Mouse (Mus musculus) brown adipose tissue, adult 24 weeks (tissue): Measurements from ENCODE around the gene Btbd2. TPM values are rescaled to one million over a fixed set of nuclear protein-coding genes. Genes with fewer than 3 reads are reported as not detected.

Experiments used
- H3K27ac ChIP-seq: fragments of 200-500 bp; replicated peaks from 2 replicates; pipeline ENCODE4 v1.5.1; 2012; ENCODE audit warnings: low read depth, mild to moderate bottlenecking, low read length
- H3K4me1 ChIP-seq: fragments of 200-500 bp; 2 replicates; pipeline ENCODE4 v1.6.1; 2012; ENCODE audit warnings: low read length, mixed read lengths; ENCODE audit not compliant: control insufficient read depth, insufficient read depth, insufficient read length
- H3K4me3 ChIP-seq: fragments of 200-500 bp; 2 replicates; pipeline ENCODE4 v1.5.1; 2012; ENCODE audit warnings: low read depth, mild to moderate bottlenecking, low read length, moderate library complexity; ENCODE audit not compliant: insufficient read depth
- polyA plus RNA-seq: library from polyadenylated mRNA; stranded (reverse); fragments of >200 nt; gene quantifications from 2 replicates; pipeline ENCODE4 v1.2.4, GENCODE M21; 2012; ENCODE audit not compliant: missing spikeins, insufficient read depth, insufficient read length

Btbd2 gene
- polyA plus RNA-seq, 1 experiment: 20.6 TPM

DNA sequence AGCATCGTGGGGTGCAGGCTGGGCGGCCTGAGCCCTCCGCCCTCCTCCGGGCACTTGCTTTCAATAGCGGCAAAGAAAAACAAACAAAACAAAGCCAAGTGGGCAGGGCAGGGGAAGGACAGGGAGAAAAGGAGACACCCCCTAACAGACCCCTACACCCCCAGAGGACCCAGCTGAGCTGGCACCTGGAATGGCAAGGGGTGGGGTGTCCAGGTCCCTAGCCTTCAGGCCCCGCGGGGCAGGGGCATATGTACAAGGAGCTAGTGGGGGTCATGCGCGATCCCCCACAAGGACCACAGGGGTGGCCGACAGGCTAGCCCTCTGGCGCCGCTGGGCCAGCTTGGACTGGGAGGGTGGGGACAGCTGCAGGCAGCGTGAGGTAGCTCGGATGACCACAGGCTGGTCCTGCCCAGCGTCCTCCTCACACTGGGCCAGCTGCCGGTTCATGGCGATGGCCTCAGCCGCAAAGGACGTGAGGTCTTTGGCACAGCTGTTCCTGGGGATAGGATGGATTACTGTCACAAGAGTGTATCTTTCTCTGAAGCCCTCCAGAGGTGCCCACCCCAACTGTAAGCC lies 10.1 kb upstream of the Btbd2 start:
- H3K4me1 ChIP-seq: peaks cover 40% of the 10 kb centered on the region
- 0 out of 2 replicates have a peak overlapping the region, but pooled peaks have one; percentile 4 for H3K27ac ChIP-seq
- no peak overlapping the region for H3K4me3 ChIP-seq

DNA sequence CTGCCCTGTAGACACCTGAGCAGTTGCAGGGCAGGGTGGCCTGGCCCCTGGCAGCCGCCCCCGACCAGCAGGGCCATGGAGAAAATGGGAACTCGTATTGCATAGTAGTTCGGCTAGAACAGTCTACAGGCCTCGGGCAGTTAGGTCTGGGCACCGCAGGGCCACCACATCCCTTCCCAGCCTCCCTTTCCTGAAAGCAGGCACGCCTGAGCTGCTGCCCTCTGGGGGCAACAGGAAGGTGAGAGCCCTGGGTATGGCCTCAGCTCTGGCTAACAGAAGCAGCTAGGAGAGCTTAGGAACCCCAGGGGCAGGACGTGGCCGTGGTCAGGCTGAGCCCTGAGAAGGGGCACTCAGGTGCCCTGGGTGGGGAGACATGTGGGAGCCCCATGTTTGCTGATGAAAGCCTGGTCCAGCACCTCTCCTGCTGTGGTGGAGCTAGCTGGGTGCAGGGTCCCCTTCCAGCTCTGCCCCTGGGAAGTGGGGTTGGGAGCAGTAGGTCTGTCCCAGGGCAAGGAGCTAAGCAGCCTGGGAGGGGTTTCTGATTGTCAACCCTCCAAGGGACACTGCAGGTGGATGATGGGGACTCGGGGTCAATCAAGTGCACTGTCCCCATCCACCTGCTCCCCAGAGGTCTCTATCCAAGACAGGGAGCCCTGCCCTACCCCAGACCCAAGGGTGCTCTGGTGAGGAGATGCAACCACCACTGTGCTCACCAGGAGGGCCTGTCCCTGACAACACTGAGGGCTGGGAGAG lies 9.3 kb upstream of the Btbd2 start:
- Histone ChIP-seq H3K4me3 (no peak overlapping the region), H3K4me1 (peaks cover 35% of the 10 kb centered on the region), H3K27ac (peak overlapping the region; percentile 19)

DNA sequence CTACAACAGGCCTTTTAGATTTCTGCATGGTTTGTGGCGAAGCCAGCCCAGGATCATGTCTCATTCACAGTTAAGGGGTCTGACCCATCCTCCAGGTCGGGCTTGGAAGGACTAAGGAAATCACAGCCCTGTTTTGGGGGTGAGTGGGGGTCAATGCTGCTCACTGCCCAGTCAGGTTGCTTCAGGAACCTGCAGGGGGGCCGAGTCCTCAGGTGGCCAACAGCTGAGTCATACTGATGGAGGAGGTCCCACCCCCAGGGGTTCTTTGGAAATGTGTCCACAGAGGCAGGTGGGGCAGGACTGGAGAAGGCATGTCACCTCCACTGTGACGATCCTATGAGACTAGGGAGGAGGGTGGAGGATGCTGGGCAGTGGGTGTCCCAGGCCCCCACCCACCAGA lies 8.6 kb upstream of the Btbd2 start:
- H3K4me3 ChIP-seq: no peak overlapping the region
- H3K27ac ChIP-seq: peak overlapping the region; percentile 54
- H3K4me1 ChIP-seq: peaks cover 35% of the 10 kb centered on the region

GRCm38 (mm10) chr10:80665016-80665380 lies 8.1 kb upstream of the Btbd2 start:
- Histone ChIP-seq H3K4me1 (peaks cover 34% of the 10 kb centered on the region), H3K27ac (peak overlapping the region; percentile 84), H3K4me3 (peak overlapping the region; percentile 21)

GRCm38 (mm10) chr10:80664197-80665015 lies 7.5 kb upstream of the Btbd2 start:
- Histone ChIP-seq H3K4me3 (peak overlapping the region; percentile 21), H3K27ac (peak overlapping the region; percentile 84), H3K4me1 (peaks cover 29% of the 10 kb centered on the region)

DNA sequence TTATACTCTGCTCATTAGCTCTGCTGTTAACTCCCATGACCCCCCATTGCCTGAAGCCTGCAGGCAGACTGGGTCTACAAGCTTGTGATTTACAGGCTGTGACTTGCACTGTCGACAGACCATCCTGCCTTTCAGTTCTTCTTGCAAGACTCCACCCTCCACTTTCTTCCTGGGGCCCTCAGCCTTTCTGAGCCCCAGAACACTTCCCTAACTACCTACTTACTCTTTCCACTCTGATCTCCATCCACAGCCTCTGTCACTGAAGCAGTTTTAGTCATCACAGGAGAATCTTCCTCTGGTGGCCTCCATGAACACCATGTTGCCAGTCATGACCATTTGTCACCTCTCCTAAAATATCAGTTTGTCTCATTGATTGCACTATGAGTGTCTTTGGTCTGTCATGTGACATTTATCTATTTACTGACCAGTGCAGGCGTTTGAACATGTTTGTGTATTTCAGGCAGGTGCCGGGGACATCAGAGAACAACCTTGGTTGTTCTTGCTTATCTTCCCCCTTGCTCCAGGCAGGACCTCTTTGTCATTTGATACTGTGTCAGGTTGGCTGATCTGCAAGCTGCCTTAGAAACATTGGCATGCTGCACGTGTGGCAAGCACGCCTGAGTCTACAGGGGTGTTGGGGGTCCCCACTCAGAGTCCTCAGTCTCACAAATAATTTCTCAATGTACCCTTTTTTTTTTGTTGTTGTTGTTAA lies 6.8 kb upstream of the Btbd2 start:
- H3K4me3 ChIP-seq: no peak overlapping the region
- peak overlapping the region; percentile 84; the same call in 1 of the 2 replicates for H3K27ac ChIP-seq
- peaks cover 22% of the 10 kb centered on the region for H3K4me1 ChIP-seq

- Histone ChIP-seq H3K27ac (no peak overlapping the region), H3K4me3 (no peak overlapping the region), H3K4me1 (peaks cover 10% of the 10 kb centered on the region)
Measured at GRCm38 (mm10) chr10:80661149-80661548, 4.3 kb upstream of the Btbd2 start.

DNA sequence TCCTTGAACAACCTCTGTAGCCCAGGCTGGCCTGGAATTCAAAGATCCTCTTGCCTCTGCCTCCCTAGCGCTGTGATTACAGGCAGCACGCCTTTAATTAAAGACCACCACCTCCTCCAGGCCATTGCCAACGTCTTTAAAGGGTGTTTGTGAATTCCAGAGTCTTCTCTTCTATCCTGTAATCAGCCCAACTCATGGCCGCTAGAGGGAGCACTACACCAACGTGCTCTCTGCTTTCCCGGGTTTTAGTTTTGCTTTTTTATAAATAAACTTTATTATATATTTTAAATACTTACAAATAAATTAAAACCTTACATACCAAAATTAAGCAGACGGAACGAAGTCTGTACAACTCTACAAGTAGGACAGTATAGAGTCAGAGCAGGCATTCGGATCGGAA lies 2.3 kb upstream of the Btbd2 start:
- no peak overlapping the region; the same call in 1 of the 2 replicates for H3K27ac ChIP-seq
- H3K4me1 ChIP-seq: peaks cover 7% of the 10 kb centered on the region
- H3K4me3 ChIP-seq: no peak overlapping the region

DNA sequence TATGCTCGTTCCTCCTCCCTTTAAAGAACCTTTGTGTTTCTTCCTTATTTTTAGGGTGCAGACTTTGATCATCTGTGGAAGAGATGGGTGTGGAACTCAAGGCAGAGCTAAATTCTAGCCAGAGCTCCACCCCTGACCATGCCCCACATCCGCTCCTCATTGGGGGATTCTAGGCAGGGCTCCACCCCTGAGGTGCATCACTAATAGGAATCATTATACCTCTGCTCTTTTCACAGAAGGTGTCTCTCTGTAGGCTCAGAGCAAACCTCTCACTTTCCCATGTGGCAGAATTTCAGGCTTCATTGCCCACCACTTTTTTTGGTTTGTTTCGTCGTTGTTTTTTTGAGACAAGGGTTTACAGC lies 2.0 kb upstream of the Btbd2 start:
- Histone ChIP-seq H3K27ac (no peak overlapping the region; the same call in 1 of the 2 replicates), H3K4me3 (no peak overlapping the region), H3K4me1 (peaks cover 7% of the 10 kb centered on the region)

GRCm38 (mm10) chr10:80658194-80658840 lies 1.4 kb upstream of the Btbd2 start:
- 0 out of 2 replicates have a peak overlapping the region, but pooled peaks have one; percentile 2 for H3K27ac ChIP-seq
- peaks cover 7% of the 10 kb centered on the region for H3K4me1 ChIP-seq
- H3K4me3 ChIP-seq: no peak overlapping the region

DNA sequence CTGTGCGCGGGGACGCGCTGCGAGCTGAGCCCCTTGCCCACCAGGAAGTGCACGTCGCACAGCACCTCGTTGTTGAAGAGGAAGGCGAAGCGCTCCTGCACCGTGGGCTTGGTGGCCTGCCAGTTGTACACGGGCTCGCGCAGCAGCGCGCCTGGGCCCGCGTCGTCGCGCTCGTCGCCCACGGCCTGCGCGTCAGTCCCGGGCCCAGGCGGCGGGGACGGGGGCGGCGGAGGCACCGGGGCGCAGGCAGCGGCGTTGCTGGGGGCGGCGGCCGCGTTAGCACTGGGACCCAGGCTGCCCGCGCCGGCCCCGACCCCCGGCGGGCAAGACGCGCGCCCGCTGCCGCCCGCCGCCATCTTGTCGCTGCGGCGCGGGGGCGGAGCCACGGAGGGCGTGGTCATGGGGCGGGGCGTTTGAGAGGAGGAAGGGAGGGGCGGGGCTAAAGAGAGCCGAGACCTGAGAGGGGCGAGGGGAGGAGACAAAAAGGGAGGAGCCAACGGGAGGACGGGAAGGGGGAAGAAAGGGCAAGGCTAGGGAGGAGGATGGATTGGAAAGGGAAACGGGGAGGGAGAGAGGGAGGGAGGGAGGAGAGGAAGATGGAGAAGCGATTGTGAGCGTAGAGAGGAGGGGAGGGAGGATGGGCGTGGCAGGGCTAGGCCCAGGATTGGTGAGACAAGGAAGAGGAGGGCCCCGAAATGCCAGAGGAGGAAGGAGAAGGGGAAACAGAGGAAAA lies 575 bp downstream of the Btbd2 start:
- peak overlapping the region; percentile 59 for H3K27ac ChIP-seq
- H3K4me1 ChIP-seq: peaks cover 7% of the 10 kb centered on the region

GRCm38 (mm10) chr10:80655406-80656129 lies 1.3 kb downstream of the Btbd2 start:
- Histone ChIP-seq H3K4me1 (peaks cover 7% of the 10 kb centered on the region), H3K4me3 (peak overlapping the region; percentile 71), H3K27ac (no peak overlapping the region)

More for the DNA sequence above, 575 bp downstream of the Btbd2 start:
- H3K4me3 ChIP-seq: peak overlapping the region; percentile 71

DNA sequence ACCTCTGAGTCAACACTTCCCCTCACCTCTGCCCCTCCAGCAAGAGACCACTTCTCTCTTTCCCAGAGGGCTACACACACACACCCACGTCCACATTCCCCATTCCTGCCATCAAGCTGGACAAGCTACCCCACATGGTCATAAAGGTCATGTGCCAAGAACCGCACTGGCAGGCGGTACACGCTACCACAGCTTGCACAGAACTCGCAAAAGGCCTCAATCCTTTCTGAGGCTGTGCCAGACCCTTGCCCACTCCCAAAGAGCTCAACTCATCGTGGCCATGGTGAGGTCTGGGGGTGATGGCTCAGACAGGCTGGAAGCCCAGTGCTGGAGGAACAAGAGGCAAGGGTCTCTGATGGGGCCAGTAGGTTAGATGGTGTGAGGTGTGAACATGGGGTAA lies 2.0 kb downstream of the Btbd2 start:
- no peak overlapping the region for H3K27ac ChIP-seq
- no peak overlapping the region for H3K4me3 ChIP-seq
- peaks cover 7% of the 10 kb centered on the region for H3K4me1 ChIP-seq
